ENCODE assay signal across 9 mouse cellular contexts in genomic region chr10:66852708-66853107, GRCm38 (mm10).
DNase-seq lines count a peak whose midpoint lies in the region; ATAC-seq and TF ChIP-seq lines count a peak whose summit lies in the region.
"Had no signal": no experiment of that assay in that cellular context is flagged by ENCODE, and none has a peak within 500 bp of the region (broad histone marks: within the 10 kb centered on the region; RNA-seq: fewer than 3 reads in every experiment).

No protein-coding gene starts in this region.

- peak overlapping the region; percentile 33; the same call in 1 of the 2 replicates for H3K4me2 ChIP-seq in hindbrain, postnatal 0 days (ENCODE audit: low read depth, low read length)
- no peak overlapping the region for H3K4me2 ChIP-seq in hindbrain, embryonic 11.5 days (replicated peaks; ENCODE audit: low read depth, low read length)

- H3K27ac ChIP-seq in hindbrain, postnatal 0 days: no peak overlapping the region
- no peak overlapping the region for H3K27ac ChIP-seq in hindbrain, embryonic 11.5 days (ENCODE audit: low read depth, low read length)
- H3K27ac ChIP-seq: limb, embryonic 13.5 days had no signal

- DNase-seq in hindbrain, postnatal 0 days (ENCODE audit: low spot score): peak; percentile 23
- DNase-seq in hindbrain, embryonic 11.5 days (ENCODE audit: low spot score): no peak
- peak; percentile 31 for DNase-seq in CD4-positive, CD25-positive, alpha-beta regulatory T cell, adult 2 months (ENCODE audit: low read depth, low spot score)
- no peak for DNase-seq in urinary bladder, postnatal 4 days (ENCODE audit: low spot score in 2 of 2)
- no peak for DNase-seq in spleen, adult 12 weeks (ENCODE audit: low spot score)
- no peak for DNase-seq in layer of hippocampus, adult 18-20 months (ENCODE audit: low spot score in 2 of 2)

- no peak overlapping the region for H3K9ac ChIP-seq in hindbrain, postnatal 0 days (replicated peaks; ENCODE audit: low read length)
- H3K9ac ChIP-seq in hindbrain, embryonic 11.5 days (ENCODE audit: low read depth, low read length): no peak overlapping the region
- H3K9ac ChIP-seq: limb, embryonic 13.5 days had no signal

- TF ChIP-seq CTCF in hindbrain, postnatal 0 days (IDR thresholded peaks at IDR 0.05; ENCODE audit: low read depth): no peak

- H3K36me3 ChIP-seq in hindbrain, postnatal 0 days (ENCODE audit: insufficient read depth, low read length): no peaks in the 10 kb centered on the region
- H3K36me3 ChIP-seq in hindbrain, embryonic 11.5 days (ENCODE audit: control insufficient read depth, insufficient read depth, low read length): no peaks in the 10 kb centered on the region
- H3K36me3 ChIP-seq: limb, embryonic 13.5 days had no signal

- no peaks in the 10 kb centered on the region for H3K9me3 ChIP-seq in hindbrain, postnatal 0 days (ENCODE audit: low read length)
- H3K9me3 ChIP-seq in hindbrain, embryonic 11.5 days (ENCODE audit: control insufficient read depth, low read length): no peaks in the 10 kb centered on the region
- H3K9me3 ChIP-seq: limb, embryonic 13.5 days had no signal

- no peak overlapping the region for H3K4me3 ChIP-seq in hindbrain, postnatal 0 days (ENCODE audit: low read length)
- H3K4me3 ChIP-seq in hindbrain, embryonic 11.5 days (ENCODE audit: low read depth, low read length): no peak overlapping the region
- H3K4me3 ChIP-seq: limb, embryonic 13.5 days had no signal

- no peaks in the 10 kb centered on the region for H3K4me1 ChIP-seq in hindbrain, postnatal 0 days (ENCODE audit: insufficient read depth, low read length)
- H3K4me1 ChIP-seq in hindbrain, embryonic 11.5 days (replicated peaks; ENCODE audit: control insufficient read depth, insufficient read depth, low read length): no peaks in the 10 kb centered on the region
- H3K4me1 ChIP-seq: limb, embryonic 13.5 days had no signal

- no peaks in the 10 kb centered on the region for H3K27me3 ChIP-seq in hindbrain, postnatal 0 days (ENCODE audit: insufficient read depth, low read length)
- H3K27me3 ChIP-seq in hindbrain, embryonic 11.5 days (ENCODE audit: control insufficient read depth, insufficient read depth, low read length): no peaks in the 10 kb centered on the region
- H3K27me3 ChIP-seq: limb, embryonic 13.5 days had no signal

- 48% methylated on average over 5 of the region's 5 CpGs for WGBS in hindbrain, postnatal 0 days
- 58% methylated on average over 5 of the region's 5 CpGs for WGBS in hindbrain, embryonic 11.5 days

- ATAC-seq in hindbrain, postnatal 0 days: no peak
- ATAC-seq in hindbrain, embryonic 11.5 days (ENCODE audit: low FRiP score): no peak
- ATAC-seq in granulocyte monocyte progenitor cell, adult 5-6 weeks (replicated peaks; ENCODE audit: poor library complexity, severe bottlenecking): peak; percentile 76
- ATAC-seq in megakaryocyte-erythroid progenitor cell, adult 5-6 weeks (replicated peaks; ENCODE audit: low FRiP score, low TSS enrichment, poor library complexity, severe bottlenecking): peak; percentile 37; the same call in 1 of the 2 replicates

Comparison
In these comparisons a context has a peak if more than half of its experiments do, and no peak if none do; other contexts are left out.
1. DNase-seq: peak in hindbrain, postnatal 0 days (single experiment) and CD4-positive, CD25-positive, alpha-beta regulatory T cell, adult 2 months (single experiment); none in hindbrain, embryonic 11.5 days (single experiment), urinary bladder, postnatal 4 days (0 of 2), spleen, adult 12 weeks (single experiment) and layer of hippocampus, adult 18-20 months (0 of 2).
2. ATAC-seq: peak in granulocyte monocyte progenitor cell, adult 5-6 weeks (single experiment) and megakaryocyte-erythroid progenitor cell, adult 5-6 weeks (single experiment); none in hindbrain, postnatal 0 days (single experiment) and hindbrain, embryonic 11.5 days (single experiment).